Mouse (Mus musculus): ENCODE measurements around the gene Kazald1. TPM values are rescaled to one million over a fixed set of nuclear protein-coding genes. Genes with fewer than 3 reads are reported as not detected.

Kazald1 gene
- 6.8 and 9.8 TPM in 2 replicates for polyA plus RNA-seq (2015; fragmentation: Nextera tagmentation; extraction: Ambion mirVana)

DNA sequence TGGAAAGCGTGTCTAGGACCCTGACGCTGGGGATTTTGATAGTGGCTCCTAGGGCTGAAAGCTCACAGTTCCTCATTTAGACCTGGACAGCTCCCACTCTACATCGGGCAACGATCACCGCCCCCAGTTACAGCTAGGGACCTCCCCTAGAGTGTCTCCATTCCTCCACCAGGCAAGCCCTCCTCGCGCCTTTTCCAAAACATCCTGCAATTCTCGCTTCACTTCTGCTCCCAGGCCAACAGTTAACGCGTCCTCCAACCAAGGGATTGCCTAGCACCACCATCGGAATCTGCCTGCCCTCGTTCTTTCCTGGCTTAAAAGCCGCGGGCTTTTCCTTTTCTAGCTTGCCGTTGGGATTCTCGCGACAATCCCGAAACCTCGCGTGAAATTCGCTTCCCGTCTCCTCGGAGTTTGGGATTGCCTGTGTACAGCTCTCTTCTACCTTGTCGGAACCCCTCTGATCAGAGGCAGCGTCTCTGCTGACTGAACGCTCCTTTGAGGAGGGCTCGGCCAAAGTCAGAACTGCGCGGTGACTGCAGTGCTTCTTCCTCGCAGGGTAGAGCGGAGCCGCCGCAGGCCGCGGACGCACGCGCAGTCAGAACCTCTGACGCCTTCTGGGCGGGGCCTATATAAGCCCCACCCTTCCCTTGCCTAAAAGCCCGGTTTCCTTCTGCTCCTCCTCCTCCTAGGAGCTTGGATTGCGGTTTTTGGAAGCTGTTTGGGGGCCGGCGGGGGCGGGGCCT lies at the start of gene Kazald1:
TSS of gene Kazald1 (plus strand) at position 662 of the 743 bp plus-strand sequence.
- H3K4me1 ChIP-seq (replicated peaks; ENCODE audit: control insufficient read depth, insufficient read depth, low read length): peaks cover 40% of the 10 kb centered on the region
- H3K36me3 ChIP-seq (ENCODE audit: control insufficient read depth, insufficient read depth, low read length): no peaks in the 10 kb centered on the region
- H3K27me3 ChIP-seq (ENCODE audit: control insufficient read depth, insufficient read depth, low read depth, low read length): peaks cover 33% of the 10 kb centered on the region

DNA sequence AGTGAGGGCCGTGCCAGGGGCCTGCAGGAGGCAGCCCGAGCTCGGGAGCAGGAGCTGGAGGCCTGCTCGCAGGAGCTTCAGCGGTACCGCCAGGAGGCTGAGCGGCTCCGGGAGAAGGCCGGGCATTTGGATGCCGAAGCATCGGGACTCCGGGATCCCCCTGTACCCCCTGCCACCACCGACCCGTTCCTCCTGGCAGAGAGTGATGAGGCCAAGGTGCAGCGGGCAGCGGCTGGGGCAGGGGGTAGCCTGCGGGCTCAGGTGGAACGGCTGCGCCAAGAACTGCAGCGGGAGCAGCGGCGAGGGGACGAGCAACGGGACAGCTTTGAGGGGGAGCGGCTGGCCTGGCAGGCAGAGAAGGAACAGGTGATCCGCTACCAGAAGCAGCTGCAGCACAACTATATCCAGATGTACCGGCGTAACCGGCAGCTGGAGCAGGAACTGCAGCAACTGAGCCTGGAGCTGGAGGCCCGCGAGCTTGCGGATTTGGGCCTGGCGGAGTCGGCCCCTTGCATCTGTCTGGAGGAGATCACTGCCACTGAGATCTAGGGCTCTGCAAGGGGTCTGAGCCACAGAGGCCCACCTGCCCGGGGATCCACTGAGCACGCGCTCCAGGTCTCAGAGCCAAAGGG lies 49.0 kb upstream of the Kazald1 start:
- Histone ChIP-seq H3K27me3 (ENCODE audit: control insufficient read depth, insufficient read depth, low read depth, low read length) (no peaks in the 10 kb centered on the region), H3K4me3 (ENCODE audit: low read length) (no peak overlapping the region), H3K4me1 (replicated peaks; ENCODE audit: control insufficient read depth, insufficient read depth, low read length) (peaks cover 23% of the 10 kb centered on the region), H3K4me2 (ENCODE audit: low read depth, low read length) (no peak overlapping the region), H3K36me3 (ENCODE audit: control insufficient read depth, insufficient read depth, low read length) (peaks cover 53% of the 10 kb centered on the region), H3K9ac (ENCODE audit: low read length) (no peak overlapping the region), H3K9me3 (ENCODE audit: control insufficient read depth, low read length) (no peaks in the 10 kb centered on the region), H3K27ac (ENCODE audit: low read length) (no peak overlapping the region)
- WGBS: 91% methylated on average over 37 of the region's 37 CpGs
- ATAC-seq (ENCODE audit: low read depth): no peak

More for the DNA sequence above, at the start of gene Kazald1:
- ATAC-seq (ENCODE audit: low read depth): peak; percentile 91
- peak within 1 kb of the TSS; percentile 90 for H3K9ac ChIP-seq (ENCODE audit: low read length)
- WGBS: under 1% methylated on average over 45 of the region's 45 CpGs
- H3K4me3 ChIP-seq (ENCODE audit: low read length): peak within 1 kb of the TSS; percentile 76
- H3K27ac ChIP-seq (ENCODE audit: low read length): peak within 1 kb of the TSS; percentile 97
- no peaks in the 10 kb centered on the region for H3K9me3 ChIP-seq (ENCODE audit: control insufficient read depth, low read length)
- H3K4me2 ChIP-seq (ENCODE audit: low read depth, low read length): peak within 1 kb of the TSS; percentile 88

DNA sequence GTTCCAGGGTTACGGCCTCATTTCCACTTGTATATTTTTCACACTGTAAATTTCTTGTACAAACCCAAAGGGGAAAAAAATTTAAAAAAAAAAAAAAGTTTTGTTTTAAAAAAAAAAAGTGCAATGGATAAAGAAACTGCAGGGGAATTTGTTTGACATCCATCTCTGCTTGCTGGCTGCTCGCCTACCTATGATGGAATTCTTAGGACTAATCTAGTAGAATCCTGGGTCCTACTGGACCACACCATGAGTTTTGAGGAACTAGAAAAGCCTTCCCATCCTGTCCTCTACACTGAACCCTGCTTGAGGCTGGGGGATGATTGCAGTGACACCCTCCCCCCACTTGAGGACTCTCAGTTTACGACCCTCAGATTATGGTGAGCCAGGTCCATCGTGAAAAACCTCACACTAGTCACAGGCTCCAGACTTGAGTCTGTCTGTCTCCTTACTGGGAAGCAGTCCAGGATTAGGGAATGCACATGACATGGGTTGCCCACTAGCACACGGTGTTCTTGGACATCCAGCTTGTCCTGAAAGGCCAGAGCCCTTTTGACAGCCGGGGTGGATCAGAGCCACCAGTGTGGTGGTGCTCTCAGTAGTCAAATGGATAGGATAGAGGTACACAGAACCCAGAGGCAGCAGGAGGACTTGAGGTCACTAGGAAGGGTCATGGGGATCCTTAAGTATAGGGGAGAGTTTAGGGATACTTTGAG lies 47.9 kb upstream of the Kazald1 start:
- no peak for ATAC-seq (ENCODE audit: low read depth)
- 59% methylated on average over 6 of the region's 6 CpGs for WGBS
- H3K4me1 ChIP-seq (replicated peaks; ENCODE audit: control insufficient read depth, insufficient read depth, low read length): peaks cover 22% of the 10 kb centered on the region
- no peaks in the 10 kb centered on the region for H3K9me3 ChIP-seq (ENCODE audit: control insufficient read depth, low read length)
- H3K4me3 ChIP-seq (ENCODE audit: low read length): no peak overlapping the region
- no peak overlapping the region for H3K9ac ChIP-seq (ENCODE audit: low read length)
- no peak overlapping the region for H3K4me2 ChIP-seq (ENCODE audit: low read depth, low read length)
- no peaks in the 10 kb centered on the region for H3K27me3 ChIP-seq (ENCODE audit: control insufficient read depth, insufficient read depth, low read depth, low read length)
- peaks cover 47% of the 10 kb centered on the region for H3K36me3 ChIP-seq (ENCODE audit: control insufficient read depth, insufficient read depth, low read length)
- H3K27ac ChIP-seq (ENCODE audit: low read length): no peak overlapping the region

DNA sequence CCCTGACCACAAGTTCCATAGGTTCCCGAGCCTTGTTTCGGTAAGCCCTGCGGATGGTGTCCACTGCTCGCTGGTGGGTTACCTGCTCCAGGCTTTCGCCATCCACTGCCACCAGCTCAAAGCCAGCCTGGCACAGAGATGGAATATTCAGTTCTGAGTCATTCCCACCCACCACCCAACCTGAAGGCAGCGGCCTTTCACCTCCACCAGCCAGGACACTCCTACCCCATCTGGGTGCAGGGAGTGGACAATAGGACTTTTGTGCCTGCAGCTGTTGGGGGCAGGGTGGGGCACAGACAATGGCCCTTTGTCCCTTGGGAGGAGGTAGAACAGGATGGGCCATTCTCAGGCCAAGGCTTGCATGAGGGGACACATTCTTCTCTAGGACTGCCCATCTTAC lies 47.2 kb upstream of the Kazald1 start:
- H3K36me3 ChIP-seq (ENCODE audit: control insufficient read depth, insufficient read depth, low read length): peaks cover 44% of the 10 kb centered on the region
- no peak for ATAC-seq (ENCODE audit: low read depth)
- H3K9me3 ChIP-seq (ENCODE audit: control insufficient read depth, low read length): no peaks in the 10 kb centered on the region
- no peak overlapping the region; the same call in 1 of the 2 replicates for H3K27ac ChIP-seq (ENCODE audit: low read length)
- H3K4me1 ChIP-seq (replicated peaks; ENCODE audit: control insufficient read depth, insufficient read depth, low read length): peaks cover 29% of the 10 kb centered on the region
- H3K4me3 ChIP-seq (ENCODE audit: low read length): no peak overlapping the region
- H3K27me3 ChIP-seq (ENCODE audit: control insufficient read depth, insufficient read depth, low read depth, low read length): no peaks in the 10 kb centered on the region
- H3K9ac ChIP-seq (ENCODE audit: low read length): no peak overlapping the region
- 80% methylated on average over 6 of the region's 6 CpGs for WGBS
- no peak overlapping the region for H3K4me2 ChIP-seq (ENCODE audit: low read depth, low read length)

DNA sequence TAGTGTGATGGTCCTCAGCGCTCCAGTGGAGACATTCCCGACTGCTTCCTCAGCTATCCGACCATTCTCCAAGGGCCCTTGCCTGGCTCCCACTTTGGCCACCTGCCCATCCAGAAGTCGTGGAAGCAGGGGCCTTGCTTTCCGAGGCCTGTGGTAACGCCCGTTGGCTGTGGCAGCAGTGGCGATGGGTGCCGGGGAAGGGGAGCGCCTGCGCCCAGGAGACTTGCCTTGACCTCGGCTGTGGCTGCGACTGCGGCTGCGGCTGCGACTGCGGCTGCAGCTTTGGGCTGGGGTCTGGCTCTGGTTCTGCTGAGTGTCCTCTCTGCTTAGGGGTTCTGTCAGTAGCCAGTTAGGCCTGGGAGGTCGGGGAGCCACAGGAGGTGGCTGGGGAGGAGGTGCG lies 46.3 kb upstream of the Kazald1 start:
- H3K27ac ChIP-seq (ENCODE audit: low read length): no peak overlapping the region
- no peak overlapping the region for H3K4me2 ChIP-seq (ENCODE audit: low read depth, low read length)
- no peak overlapping the region for H3K4me3 ChIP-seq (ENCODE audit: low read length)
- no peak overlapping the region for H3K9ac ChIP-seq (ENCODE audit: low read length)
- H3K36me3 ChIP-seq (ENCODE audit: control insufficient read depth, insufficient read depth, low read length): peaks cover 38% of the 10 kb centered on the region
- no peak for ATAC-seq (ENCODE audit: low read depth)
- no peaks in the 10 kb centered on the region for H3K27me3 ChIP-seq (ENCODE audit: control insufficient read depth, insufficient read depth, low read depth, low read length)
- no peaks in the 10 kb centered on the region for H3K9me3 ChIP-seq (ENCODE audit: control insufficient read depth, low read length)
- WGBS: 55% methylated on average over 19 of the region's 19 CpGs
- H3K4me1 ChIP-seq (replicated peaks; ENCODE audit: control insufficient read depth, insufficient read depth, low read length): peaks cover 29% of the 10 kb centered on the region

DNA sequence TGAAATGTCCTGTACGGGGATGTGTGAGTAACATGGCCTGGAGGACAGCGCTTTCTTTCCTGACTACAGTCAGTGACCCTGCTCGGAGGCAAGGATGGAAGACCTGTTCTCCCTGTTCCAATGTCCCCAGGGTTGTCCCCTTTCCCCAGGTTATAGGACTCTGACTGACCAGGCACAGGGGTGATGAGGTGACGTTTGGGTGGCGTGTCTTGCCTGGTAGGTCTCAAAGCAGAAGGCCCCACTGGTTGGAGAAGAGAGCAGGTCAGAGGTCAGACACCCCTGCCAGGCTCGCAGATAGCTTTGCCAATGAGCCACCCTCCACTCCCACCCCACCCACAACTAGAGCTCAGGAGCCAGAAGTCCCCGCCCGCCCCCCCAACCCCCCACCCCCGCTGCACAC lies 45.5 kb upstream of the Kazald1 start:
- Histone ChIP-seq H3K9ac (ENCODE audit: low read length) (no peak overlapping the region), H3K27me3 (ENCODE audit: control insufficient read depth, insufficient read depth, low read depth, low read length) (no peaks in the 10 kb centered on the region), H3K4me3 (ENCODE audit: low read length) (no peak overlapping the region), H3K4me2 (ENCODE audit: low read depth, low read length) (no peak overlapping the region), H3K4me1 (replicated peaks; ENCODE audit: control insufficient read depth, insufficient read depth, low read length) (peaks cover 29% of the 10 kb centered on the region), H3K27ac (ENCODE audit: low read length) (no peak overlapping the region), H3K36me3 (ENCODE audit: control insufficient read depth, insufficient read depth, low read length) (peaks cover 32% of the 10 kb centered on the region), H3K9me3 (ENCODE audit: control insufficient read depth, low read length) (no peaks in the 10 kb centered on the region)
- no peak for ATAC-seq (ENCODE audit: low read depth)
- WGBS: 72% methylated on average over 6 of the region's 9 CpGs

DNA sequence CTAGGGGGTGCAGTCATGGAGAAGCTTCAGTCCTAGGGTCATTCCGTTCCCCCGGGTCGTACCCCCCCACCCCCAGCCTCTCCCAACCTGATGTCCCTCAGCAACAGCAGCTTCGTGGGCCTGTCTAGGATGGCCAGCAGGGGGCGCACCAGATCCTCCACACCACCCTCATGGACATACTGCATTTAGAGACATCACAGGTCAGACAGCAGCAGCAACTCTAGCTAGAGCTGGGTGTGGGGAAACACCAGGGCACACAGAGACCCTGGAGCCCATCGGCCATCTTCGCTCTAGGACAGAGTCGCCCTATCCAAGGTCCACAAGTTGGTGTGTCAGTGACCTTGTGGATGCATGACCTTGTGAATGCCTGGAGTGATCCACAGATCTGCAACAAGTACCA lies 44.9 kb upstream of the Kazald1 start:
- Histone ChIP-seq H3K27ac (ENCODE audit: low read length) (no peak overlapping the region), H3K4me2 (ENCODE audit: low read depth, low read length) (no peak overlapping the region), H3K36me3 (ENCODE audit: control insufficient read depth, insufficient read depth, low read length) (peaks cover 27% of the 10 kb centered on the region), H3K4me3 (ENCODE audit: low read length) (no peak overlapping the region), H3K9me3 (ENCODE audit: control insufficient read depth, low read length) (no peaks in the 10 kb centered on the region), H3K27me3 (ENCODE audit: control insufficient read depth, insufficient read depth, low read depth, low read length) (no peaks in the 10 kb centered on the region), H3K4me1 (replicated peaks; ENCODE audit: control insufficient read depth, insufficient read depth, low read length) (peaks cover 29% of the 10 kb centered on the region), H3K9ac (ENCODE audit: low read length) (0 out of 2 replicates have a peak overlapping the region, but pooled peaks have one; percentile 7)
- WGBS: 41% methylated on average over 8 of the region's 8 CpGs
- ATAC-seq (ENCODE audit: low read depth): peak; percentile 34

DNA sequence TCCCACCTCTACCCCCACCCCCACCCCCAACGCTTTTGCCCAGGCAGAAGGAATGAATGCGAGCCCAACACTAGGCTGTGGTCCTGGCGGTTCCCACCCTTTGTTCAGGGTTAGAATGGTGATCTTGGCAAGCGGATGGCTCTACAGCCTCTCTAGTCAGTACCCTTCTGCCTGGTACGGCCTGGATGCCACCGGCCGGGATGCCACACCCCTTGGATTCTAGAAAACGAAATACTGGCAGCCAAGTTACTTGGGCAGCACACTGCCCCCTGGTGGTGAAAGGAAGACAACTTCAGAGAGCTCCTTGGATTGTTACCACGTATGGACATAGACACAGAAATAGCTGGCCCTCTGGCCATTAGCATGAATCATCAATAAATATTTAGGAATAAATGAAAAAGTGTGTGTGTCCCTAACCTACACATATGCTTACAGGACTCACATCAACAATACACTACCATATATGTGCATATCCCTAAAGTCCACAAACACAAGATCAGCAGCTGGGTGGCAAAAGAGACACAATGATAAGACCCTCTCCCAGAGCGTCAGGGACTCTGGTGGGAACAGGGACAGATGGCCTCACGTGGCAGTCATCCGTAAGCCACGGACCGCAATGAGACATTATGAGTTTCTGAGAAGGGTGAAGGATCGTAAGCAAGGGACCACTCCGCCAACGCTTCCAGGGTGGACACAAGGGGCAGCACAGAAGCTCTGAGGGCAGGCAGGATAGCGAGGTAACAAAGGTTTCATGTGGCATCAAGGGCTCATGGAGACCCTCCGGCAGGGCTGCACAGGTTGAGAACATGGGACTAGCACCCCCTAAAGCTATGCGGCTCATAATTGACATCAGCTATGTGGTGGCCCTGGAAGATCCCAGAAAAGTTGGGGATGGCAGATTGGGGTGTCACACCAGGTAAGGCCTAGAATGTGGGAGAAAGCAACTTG lies 44.0 kb upstream of the Kazald1 start:
- H3K36me3 ChIP-seq (ENCODE audit: control insufficient read depth, insufficient read depth, low read length): peaks cover 19% of the 10 kb centered on the region
- no peaks in the 10 kb centered on the region for H3K27me3 ChIP-seq (ENCODE audit: control insufficient read depth, insufficient read depth, low read depth, low read length)
- H3K4me2 ChIP-seq (ENCODE audit: low read depth, low read length): peak overlapping the region; percentile 54
- 36% methylated on average over 20 of the region's 20 CpGs for WGBS
- peak overlapping the region; percentile 57; the same call in 1 of the 2 replicates for H3K9ac ChIP-seq (ENCODE audit: low read length)
- H3K27ac ChIP-seq (ENCODE audit: low read length): no peak overlapping the region
- H3K4me3 ChIP-seq (ENCODE audit: low read length): peak overlapping the region; percentile 30
- ATAC-seq (ENCODE audit: low read depth): peak; percentile 33
- H3K4me1 ChIP-seq (replicated peaks; ENCODE audit: control insufficient read depth, insufficient read depth, low read length): peaks cover 29% of the 10 kb centered on the region
- no peaks in the 10 kb centered on the region for H3K9me3 ChIP-seq (ENCODE audit: control insufficient read depth, low read length)
